Mouse (Mus musculus) small intestine, adult 2 months (tissue): ENCODE results near the gene Rgma.

Experiments
- CTCF ChIP-seq: fragments of 200-500 bp; IDR thresholded peaks from 2 replicates; pipeline ENCODE4 v1.5.1; 2012; ENCODE audit warnings: low read depth, mild to moderate bottlenecking, control low read depth, inconsistent platforms, low read length, moderate library complexity, mixed read lengths; ENCODE audit not compliant: insufficient replicate concordance, insufficient read length; ENCODE audit errors: extremely low read depth
- POLR2A ChIP-seq: fragments of 200-500 bp; IDR thresholded peaks from 2 replicates; pipeline ENCODE4 v1.6.1; 2012; ENCODE audit warnings: low read depth, mild to moderate bottlenecking, control low read depth, inconsistent platforms, low read length, moderate library complexity

- TF ChIP-seq CTCF (no peak), POLR2A (no peak)
Observed at GRCm38 (mm10) chr7:73334883-73335282, 40.4 kb upstream of the Rgma start.
